Mouse (Mus musculus) forebrain, embryonic 16.5 days (tissue): ENCODE data around the gene Tmem79. TPM values are rescaled to one million over a fixed set of nuclear protein-coding genes. Genes with fewer than 3 reads are reported as not detected.
A peak's percentile ranks its signal among the peaks of the same experiment; 100 is the strongest.
"Not testable (repeated sequence)": the region's sequence is repeated elsewhere in the genome, so short reads cannot be mapped to it uniquely, and the experiment has no call there.

Source experiments
- ATAC-seq: fragments of 200-750 bp; cut with Nextera tagmentation; 2 replicates; pipeline ENCODE4 v1.8.0; 2017; ENCODE audit warnings: mild to moderate bottlenecking, moderate library complexity
- H3K27ac ChIP-seq: fragments of 300-500 bp; sonication (generic); 2 replicates; pipeline ENCODE4 v1.5.1; 2014; ENCODE audit warnings: low read length, control low read depth
- H3K27me3 ChIP-seq: fragments of 300-500 bp; sonication (generic); replicated peaks from 2 replicates; pipeline ENCODE4 v1.6.1; 2014; ENCODE audit warnings: low read length; ENCODE audit not compliant: control insufficient read depth, insufficient read depth
- H3K36me3 ChIP-seq: fragments of 300-500 bp; sonication (generic); 2 replicates; pipeline ENCODE4 v1.6.1; 2014; ENCODE audit not compliant: control insufficient read depth, insufficient read depth
- H3K4me1 ChIP-seq: fragments of 300-500 bp; sonication (generic); replicated peaks from 2 replicates; pipeline ENCODE4 v1.6.1; 2014; ENCODE audit warnings: low read length; ENCODE audit not compliant: control insufficient read depth, insufficient read depth
- H3K4me2 ChIP-seq: fragments of 300-500 bp; sonication (generic); 2 replicates; pipeline ENCODE4 v1.6.1; 2014; ENCODE audit warnings: mild to moderate bottlenecking, low read length, control low read depth
- H3K4me3 ChIP-seq: fragments of 300-500 bp; sonication (generic); replicated peaks from 2 replicates; pipeline ENCODE4 v1.5.1; 2014; ENCODE audit warnings: mild to moderate bottlenecking, low read length, control low read depth
- H3K9ac ChIP-seq: fragments of 300-500 bp; sonication (generic); replicated peaks from 2 replicates; pipeline ENCODE4 v1.6.1; 2014; ENCODE audit warnings: low read depth, low read length, control low read depth
- H3K9me3 ChIP-seq: fragments of 300-500 bp; sonication (generic); 2 replicates; pipeline ENCODE4 v1.6.1; 2016; ENCODE audit warnings: low read length; ENCODE audit not compliant: control insufficient read depth
- WGBS: fragments of 180-500 bp; shearing (Covaris S2); extraction: QIAGEN DNeasy Blood & Tissue Kit; methylation state at CpG from one replicate; pipeline ENCODE4 v1.1.7; 2014; 5-methylcytosine and 5-hydroxymethylcytosine counted together
- polyA plus RNA-seq: library from polyadenylated mRNA; unstranded; fragments of >200 nt; fragmentation: Nextera tagmentation; extraction: Ambion mirVana; gene quantifications from 2 replicates; pipeline ENCODE4 v1.2.1, GENCODE M21; 2015

The Tmem79 gene
- 1.4 TPM in 2 replicates for polyA plus RNA-seq

DNA sequence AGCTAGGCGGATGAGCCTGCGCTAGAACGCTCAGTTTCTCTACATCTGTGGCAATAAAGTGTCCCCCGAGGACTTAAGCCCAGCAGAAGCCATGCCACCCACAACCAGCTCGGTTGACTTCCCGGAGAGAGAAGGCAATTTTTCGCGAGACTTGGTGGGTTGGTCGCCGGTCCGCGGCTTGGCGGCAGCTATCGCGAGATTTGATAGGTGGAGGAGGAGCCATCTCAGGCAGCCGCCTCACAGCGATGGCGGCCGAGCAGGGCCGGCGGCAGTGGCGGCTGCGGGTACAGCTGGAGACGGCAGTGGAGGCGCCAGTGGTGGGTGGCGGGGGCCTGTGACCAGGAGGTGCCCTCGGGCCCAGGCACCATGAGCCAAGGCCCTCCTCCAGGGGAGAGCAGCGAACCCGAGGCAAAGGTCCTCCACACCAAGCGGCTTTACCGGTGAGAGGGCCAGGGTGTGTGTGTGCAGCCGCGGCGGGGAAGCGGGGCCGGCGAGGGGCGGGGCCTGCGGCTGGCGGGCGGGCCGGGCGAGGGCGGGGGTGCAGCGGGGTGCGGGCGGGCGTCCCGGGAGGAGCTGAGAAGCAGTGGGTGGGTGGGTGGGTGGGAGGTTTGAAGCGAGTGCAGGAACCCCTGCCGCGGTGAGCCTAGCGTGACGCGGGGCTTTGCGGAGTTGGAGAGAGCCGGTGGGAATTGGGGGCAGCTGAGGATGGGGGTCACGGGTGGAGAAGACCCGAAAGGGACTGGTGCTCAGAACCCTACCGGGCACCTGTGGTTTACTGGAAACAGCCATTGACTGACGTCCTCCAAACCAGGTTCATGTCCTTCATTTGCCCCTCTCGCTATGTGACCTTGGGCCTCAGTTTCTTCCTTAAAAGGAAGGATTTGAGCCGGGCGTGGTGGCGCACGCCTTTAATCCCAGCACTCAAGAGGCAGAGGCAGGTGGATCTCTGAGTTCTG is at the start of gene Tmem79, which contains the start of gene Smg5:
TSS of gene Tmem79 (minus strand) at position 91 of the 956 bp plus-strand sequence.
TSS of gene Smg5 (plus strand) at position 203 of the 956 bp plus-strand sequence.
- Histone ChIP-seq H3K4me1 (peaks cover 20% of the 10 kb centered on the region), H3K27ac (peak within 1 kb of the TSS; percentile 95), H3K9ac (peak within 1 kb of the TSS; percentile 98), H3K27me3 (no peaks in the 10 kb centered on the region), H3K4me3 (peak within 1 kb of the TSS; percentile 54), H3K4me2 (peak within 1 kb of the TSS; percentile 78), H3K36me3 (no peaks in the 10 kb centered on the region), H3K9me3 (no peaks in the 10 kb centered on the region)
- WGBS, result 2% methylated on average over 57 of the region's 66 CpGs
- peak; percentile 97 for ATAC-seq

DNA sequence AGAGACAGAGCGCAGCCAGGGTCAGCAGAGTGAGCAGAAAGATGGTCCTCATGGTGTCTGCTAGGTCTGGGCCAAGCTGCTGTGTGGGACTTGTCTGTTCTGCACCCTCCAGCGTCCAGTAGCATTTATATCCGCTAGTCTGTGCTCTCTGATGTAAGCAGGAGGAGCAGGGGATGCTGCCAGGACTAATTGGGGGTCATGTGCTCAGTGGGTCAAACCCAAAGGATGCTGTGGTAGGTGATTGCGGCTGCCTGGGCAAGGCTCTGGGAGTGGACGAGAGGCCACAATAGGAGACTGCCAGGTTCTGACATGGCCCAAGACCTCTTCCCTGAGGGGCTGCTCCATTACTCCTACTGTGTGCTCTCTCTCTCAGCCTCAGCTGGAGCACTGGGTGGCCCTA is 48.4 kb upstream of the Tmem79 start, which contains the start of gene Bglap:
TSS of gene Bglap (minus strand) at position 101 of the 400 bp plus-strand sequence.
- Histone ChIP-seq H3K4me3 (no peak within 1 kb of the TSS), H3K4me2 (no peak within 1 kb of the TSS), H3K27me3 (no peaks in the 10 kb centered on the region), H3K36me3 (no peaks in the 10 kb centered on the region), H3K4me1 (no peaks in the 10 kb centered on the region; the same call in 1 of the 2 replicates), H3K9ac (no peak within 1 kb of the TSS), H3K9me3 (no peaks in the 10 kb centered on the region), H3K27ac (no peak within 1 kb of the TSS)
- WGBS, result 79% methylated on average over 5 of the region's 5 CpGs
- no peak for ATAC-seq

DNA sequence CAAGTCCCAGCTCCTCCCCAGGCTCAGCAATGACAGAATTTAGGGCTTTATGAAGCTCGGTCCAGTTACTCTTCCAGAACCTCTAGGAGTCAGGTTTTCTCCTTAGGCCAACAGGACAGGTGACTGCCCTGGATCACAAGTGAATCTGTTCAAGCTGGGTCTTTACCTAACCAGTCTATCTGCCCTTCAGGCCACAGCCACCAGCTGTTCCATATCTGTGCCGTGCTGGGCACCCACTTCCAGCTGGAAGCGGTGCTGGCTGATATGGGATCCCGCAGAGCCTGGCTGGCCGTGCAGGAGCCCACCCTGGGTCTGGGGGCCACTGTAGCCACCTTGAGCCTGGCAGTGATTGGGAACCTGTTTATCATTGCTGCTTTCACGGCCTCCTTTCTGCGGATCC is 46.4 kb upstream of the Tmem79 start:
- H3K27ac ChIP-seq, H3K4me1 ChIP-seq, H3K27me3 ChIP-seq, H3K4me2 ChIP-seq, H3K9ac ChIP-seq, H3K4me3 ChIP-seq, H3K9me3 ChIP-seq, H3K36me3 ChIP-seq: not testable (repeated sequence)
- ATAC-seq, result 0 out of 2 replicates have a peak, but pooled peaks have one; percentile 19
- WGBS, result 12% methylated on average over 1 of the region's 7 CpGs

DNA sequence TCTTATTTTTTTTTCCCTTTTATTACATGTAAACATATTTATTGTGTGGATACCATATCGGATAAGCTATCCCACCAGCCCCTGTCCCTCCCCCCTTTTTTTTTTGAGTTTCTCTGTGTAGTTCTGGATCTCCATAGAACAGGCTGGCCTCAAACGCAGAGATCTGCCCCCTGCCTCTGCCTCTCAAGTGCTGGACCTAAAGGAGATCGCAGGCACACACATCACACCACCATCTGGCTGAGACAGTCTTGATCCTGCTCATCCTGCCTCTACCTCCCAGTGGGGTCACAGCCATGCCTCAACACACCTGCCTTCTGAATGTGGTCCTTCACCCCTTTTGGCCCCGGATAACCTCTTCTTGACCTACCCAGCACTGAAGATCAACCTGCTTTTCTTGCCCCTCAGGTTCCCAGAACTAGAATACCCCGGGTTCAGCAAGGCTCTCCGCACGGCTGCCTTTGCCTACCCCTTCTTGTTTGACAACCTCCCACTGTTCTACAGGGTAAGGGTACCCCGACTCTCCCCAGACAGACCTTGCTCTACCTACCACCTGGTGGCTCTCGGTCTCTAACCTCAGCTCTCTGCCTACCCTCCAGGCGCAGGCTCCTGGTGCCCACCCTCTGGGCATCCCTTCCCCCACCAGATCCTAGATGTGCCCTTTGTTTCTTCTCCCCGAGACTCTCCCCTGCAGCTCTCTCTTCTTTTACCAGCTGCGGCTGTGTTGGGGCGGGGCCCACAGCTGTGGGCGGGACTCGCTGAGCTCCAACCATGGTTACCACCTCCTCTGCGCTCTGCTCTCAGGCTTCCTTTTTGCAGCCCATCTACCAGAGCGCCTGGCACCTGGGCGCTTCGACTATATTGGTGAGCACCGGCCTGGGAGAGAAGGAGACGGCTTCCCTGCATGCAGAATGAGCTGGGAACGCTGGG is 45.7 kb upstream of the Tmem79 start:
- H3K27me3 ChIP-seq, H3K36me3 ChIP-seq, H3K4me1 ChIP-seq, H3K9me3 ChIP-seq: not testable (repeated sequence)
- peak overlapping the region; percentile 58 for H3K27ac ChIP-seq
- peak; percentile 96 for ATAC-seq
- peak overlapping the region; percentile 30 for H3K4me3 ChIP-seq
- peak overlapping the region; percentile 46 for H3K9ac ChIP-seq
- peak overlapping the region; percentile 38 for H3K4me2 ChIP-seq
- 9% methylated on average over 17 of the region's 22 CpGs for WGBS

DNA sequence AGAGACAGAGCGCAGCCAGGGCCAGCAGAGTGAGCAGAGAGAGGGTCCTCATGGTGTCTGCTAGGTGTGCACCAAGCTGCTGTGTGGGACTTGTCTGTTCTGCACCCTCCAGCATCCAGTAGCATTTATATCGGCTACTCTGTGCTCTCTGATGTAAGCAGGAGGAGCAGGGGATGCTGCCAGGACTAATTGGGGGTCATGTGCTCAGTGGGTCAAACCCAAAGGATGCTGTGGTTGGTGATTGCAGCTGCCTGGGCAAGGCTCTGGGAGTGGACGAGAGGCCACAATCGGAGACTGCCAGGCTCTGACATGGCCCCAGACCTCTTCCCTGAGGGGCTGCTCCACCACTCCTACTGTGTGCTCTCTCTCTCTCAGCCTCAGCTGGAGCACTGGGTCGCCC is 42.7 kb upstream of the Tmem79 start, which contains the start of gene Bglap2:
TSS of gene Bglap2 (minus strand) at position 101 of the 400 bp plus-strand sequence.
- not testable (repeated sequence) for H3K4me1 ChIP-seq, H3K4me3 ChIP-seq, ATAC-seq, H3K9ac ChIP-seq, H3K27ac ChIP-seq, H3K27me3 ChIP-seq, H3K9me3 ChIP-seq, H3K4me2 ChIP-seq, H3K36me3 ChIP-seq
- 80% methylated on average over 4 of the region's 5 CpGs for WGBS

DNA sequence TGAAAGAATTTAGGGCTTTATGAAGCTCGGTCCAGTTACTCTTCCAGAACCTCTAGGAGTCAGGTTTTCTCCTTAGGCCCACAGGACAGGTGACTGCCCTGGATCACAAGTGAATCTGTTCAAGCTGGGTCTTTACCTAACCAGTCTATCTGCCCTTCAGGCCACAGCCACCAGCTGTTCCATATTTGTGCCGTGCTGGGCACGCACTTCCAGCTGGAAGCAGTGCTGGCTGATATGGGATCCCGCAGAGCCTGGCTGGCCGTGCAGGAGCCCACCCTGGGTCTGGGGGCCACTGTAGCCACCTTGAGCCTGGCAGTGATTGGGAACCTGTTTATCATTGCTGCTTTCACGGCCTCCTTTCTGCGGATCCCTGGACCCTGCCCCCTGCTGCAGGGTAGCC is 40.7 kb upstream of the Tmem79 start:
- H3K4me3 ChIP-seq, H3K9me3 ChIP-seq, H3K27me3 ChIP-seq, H3K9ac ChIP-seq, H3K4me2 ChIP-seq, H3K4me1 ChIP-seq, H3K36me3 ChIP-seq: not testable (repeated sequence)
- WGBS, result 24% methylated on average over 5 of the region's 7 CpGs
- H3K27ac ChIP-seq, result peak overlapping the region; percentile 76
- peak; percentile 19 for ATAC-seq

DNA sequence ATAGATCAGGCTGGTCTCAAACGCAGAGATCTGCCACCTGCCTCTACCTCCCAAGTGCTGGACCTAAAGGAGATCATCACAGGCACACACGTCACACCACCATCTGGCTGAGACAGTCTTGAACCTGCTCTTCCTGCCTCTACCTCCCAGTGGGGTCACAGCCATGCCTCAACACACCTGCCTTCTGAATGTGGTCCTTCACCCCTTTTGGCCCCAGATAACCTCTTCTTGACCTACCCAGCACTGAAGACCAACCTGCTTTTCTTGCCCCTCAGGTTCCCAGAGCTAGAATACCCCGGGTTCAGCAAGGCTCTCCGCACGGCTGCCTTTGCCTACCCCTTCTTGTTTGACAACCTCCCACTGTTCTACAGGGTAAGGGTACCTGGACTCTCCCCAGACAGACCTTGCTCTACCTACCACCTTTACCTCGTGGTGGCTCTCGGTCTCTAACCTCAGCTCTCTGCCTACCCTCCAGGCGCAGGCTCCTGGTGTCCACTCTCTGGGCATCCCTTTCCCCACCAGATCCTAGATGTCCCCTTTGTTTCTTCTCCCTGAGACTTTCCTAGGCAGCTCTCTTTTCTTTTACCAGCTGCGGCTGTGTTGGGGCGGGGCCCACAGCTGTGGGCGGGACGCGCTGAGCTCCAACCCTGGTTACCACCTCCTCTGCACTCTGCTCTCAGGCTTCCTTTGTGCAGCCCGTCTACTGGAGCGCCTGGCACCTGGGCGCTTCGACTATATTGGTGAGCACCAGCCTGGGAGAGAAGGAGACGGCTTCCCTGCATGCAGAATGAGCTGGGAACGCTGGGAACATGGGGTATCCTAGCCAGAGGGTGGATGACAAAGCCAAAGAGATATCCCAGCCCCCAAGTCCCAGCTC is 40.0 kb upstream of the Tmem79 start:
- peak overlapping the region; percentile 25; the same call in 1 of the 2 replicates for H3K9ac ChIP-seq
- not testable (repeated sequence) for H3K4me3 ChIP-seq, H3K27me3 ChIP-seq, H3K9me3 ChIP-seq, H3K36me3 ChIP-seq, H3K4me1 ChIP-seq
- peak overlapping the region; percentile 76 for H3K27ac ChIP-seq
- peak overlapping the region; percentile 34 for H3K4me2 ChIP-seq
- peak; percentile 95 for ATAC-seq
- 12% methylated on average over 16 of the region's 19 CpGs for WGBS

DNA sequence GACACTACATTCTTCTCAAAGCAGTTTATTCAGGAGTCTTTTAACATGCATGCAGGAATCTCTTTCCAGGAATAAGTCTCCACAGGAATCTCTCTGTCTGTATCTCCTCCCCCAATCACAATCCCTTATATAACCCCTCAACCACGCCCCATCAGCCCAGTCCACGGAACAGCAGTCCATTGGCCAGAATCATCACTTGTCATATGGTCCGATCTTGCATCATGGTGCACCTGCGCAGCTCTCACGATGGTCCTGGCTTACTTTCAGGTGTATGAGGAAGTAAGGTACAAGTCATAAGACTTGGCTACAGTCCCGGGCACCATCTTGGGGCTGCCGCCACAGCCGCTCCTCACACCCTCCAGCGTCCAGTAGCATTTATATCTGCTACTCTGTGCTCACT is 36.7 kb upstream of the Tmem79 start, which contains the start of gene Bglap3:
TSS of gene Bglap3 (minus strand) at position 101 of the 400 bp plus-strand sequence.
- 96% methylated on average over 9 of the region's 9 CpGs for WGBS

More for the DNA sequence above, 36.7 kb upstream of the Tmem79 start, which contains the start of gene Bglap3:
- H3K9ac ChIP-seq, ATAC-seq, H3K4me1 ChIP-seq, H3K27ac ChIP-seq, H3K4me2 ChIP-seq, H3K27me3 ChIP-seq, H3K4me3 ChIP-seq, H3K36me3 ChIP-seq, H3K9me3 ChIP-seq: not testable (repeated sequence)
